Mouse (Mus musculus): ENCODE data around the gene Lhfp.

DNA sequence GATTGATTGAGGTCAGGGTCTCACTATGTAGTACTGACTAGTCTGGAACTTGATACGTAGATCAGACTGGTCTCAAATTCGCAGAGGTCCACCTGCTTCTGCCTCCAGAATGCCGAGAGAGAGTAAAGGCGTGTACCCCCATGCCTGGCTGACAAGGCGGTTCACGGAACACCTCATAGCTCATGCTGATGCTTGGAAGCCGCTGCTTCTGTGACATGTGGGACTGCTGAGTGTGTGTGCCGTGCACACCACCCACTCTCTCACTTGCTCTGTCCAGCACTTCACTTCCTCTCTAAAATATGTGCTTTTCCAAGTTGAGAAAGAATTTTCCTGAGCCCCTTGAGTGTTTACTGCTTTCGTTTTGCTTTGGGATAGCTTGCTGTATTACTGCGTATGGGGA lies 15.1 kb downstream of the Lhfp start:
- no peak for TF ChIP-seq CTCF (IDR thresholded peaks at IDR 0.05; ENCODE audit: borderline replicate concordance, insufficient read depth, low read depth, low read length)
- no peak for TF ChIP-seq POLR2A (IDR thresholded peaks at IDR 0.05; ENCODE audit: borderline replicate concordance, insufficient read depth, low read length)
